Mouse (Mus musculus) CD4-positive helper T cell, adult 2 months (primary cell): ENCODE measurements around the gene Arid2.
"Not testable (repeated sequence)": the region's sequence is repeated elsewhere in the genome, so short reads cannot be mapped to it uniquely, and the experiment has no call there.

Experiments used
- DNase-seq: peaks from one replicate; pipeline ENCODE4 v3.0.0-alpha.2; 2012; ENCODE audit warnings: low read depth, missing footprints, low spot score

Gene Arid2

DNA sequence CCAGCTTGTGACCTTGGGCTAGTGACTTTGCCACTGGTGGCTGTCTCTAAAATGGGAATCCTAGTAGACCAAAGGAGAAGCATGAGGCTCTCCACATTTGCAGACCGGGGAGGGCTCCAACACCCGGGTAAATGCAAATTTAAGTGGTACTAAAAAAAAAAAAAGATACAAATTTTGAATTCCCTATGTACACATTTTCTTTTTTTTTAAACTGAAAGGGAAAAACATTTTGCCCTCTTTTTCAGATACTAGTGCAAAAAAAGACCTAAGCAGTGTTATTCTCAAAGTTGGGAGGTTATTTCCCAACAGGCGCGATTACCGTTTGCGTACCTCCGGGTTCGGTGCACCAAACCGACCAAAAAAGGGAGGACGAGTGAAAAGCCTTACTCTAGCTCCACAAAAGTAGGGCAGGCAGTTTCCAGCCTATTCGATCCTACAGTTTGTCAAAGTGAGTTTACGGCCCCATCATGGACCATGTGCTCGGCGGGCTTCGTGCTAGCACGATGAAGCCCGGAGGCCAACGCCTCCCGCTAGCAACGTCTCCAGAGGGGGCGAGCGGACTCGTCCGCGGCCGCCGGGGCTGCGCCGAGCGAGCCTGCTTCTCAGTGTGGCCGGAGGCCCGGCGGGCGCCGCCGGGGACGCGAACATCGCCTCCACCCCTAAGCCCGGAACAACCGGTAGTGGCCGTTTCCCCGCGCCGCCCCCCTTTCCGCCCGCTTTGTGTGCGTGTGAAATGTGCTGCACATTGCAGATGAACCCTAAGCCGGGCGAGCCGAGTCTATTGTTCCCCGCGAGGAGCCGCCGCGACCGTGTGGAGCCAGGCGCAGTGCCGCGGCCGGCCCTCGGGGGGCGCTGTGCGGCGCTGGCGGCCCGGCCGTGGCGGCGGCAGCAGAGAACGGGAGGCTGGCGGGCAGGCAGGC lies 1.0 kb upstream of the Arid2 start:
- peak; percentile 92 for DNase-seq

DNA sequence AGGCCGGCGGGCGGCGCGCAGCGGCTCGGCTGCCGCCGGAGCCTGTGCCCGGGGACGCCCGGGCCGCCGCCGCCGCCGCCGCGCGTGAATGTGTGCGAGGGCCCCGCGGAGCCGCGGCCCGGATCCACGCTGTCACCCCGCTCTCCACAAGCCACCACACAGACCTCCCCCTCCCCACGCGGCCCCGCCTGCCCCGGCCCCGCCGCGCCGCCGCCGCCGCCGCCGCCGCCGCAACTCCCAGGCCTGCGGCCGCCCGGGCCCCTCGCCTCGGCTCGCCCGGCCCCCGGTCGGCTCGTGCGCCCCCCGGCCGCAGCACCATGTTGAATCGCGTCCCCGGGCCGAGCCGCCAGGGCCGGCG lies 404 bp upstream of the Arid2 start:
- no peak for DNase-seq

DNA sequence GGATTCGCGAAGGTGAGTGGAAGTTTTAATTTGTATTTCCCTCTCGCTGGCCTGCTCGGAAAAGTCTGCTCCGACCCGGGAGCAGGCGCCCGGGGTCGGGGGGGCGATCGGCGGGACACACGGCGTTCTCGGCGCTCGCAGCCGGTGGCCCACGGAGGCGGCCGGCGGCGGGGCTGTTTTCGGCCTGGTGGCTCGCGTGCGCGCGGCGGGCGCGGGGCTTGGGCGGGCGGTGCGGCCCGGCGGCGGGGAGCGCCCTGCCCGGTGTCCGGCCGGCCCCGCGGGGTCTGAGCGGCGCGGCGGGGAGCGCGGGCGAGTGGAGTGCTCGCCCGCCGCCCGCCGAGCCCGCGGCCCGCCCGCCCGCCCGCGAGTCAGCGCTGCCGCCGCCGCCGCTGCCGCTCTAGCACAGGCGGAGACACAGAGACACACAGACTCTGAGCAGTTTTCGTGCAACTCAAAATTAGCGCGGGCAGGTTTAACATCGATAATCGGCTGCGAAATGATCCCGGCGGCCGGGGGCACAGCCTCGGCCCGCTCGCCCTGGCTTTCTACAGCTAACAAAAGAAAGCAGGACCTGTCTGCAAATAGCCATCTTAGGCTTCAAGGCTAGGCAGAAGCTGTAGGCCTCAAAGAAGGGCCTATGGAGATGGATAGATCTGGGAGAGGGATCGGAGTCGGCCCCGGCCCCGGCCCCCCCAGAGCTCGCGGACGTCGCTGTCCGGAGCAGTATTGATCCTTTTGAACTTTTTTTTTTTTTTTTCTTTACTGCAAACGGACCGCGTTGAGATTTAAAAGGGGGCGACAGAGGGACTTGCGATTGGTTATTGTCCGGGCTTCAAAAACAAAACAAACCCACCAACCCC lies 888 bp downstream of the Arid2 start:
- peak; percentile 66 for DNase-seq

DNA sequence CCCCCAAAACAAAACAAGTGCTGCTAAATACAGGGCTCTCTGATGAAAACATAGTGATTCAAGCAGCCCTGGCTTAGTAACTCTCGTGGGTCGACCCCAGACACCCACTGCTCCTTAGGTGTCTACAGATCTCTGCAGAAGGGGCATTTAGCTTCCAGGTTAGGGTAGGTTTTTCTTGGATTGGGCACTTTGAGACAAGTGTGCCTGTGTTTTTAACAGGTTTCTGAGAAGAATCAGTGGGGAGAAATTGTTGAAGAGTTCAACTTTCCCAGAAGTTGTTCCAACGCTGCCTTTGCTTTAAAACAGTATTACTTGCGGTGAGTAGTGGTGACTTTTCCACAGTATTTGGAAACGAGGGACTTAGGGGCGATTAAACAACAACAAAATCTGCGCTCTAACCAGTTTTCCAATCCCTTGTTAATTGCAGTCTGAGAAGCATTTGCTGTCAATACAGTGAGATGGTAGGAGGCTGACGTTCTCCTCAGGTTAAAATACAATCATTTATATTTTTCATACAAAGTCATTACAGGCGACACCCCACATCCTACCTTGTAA lies 1.6 kb downstream of the Arid2 start:
- peak; percentile 10 for DNase-seq

DNA sequence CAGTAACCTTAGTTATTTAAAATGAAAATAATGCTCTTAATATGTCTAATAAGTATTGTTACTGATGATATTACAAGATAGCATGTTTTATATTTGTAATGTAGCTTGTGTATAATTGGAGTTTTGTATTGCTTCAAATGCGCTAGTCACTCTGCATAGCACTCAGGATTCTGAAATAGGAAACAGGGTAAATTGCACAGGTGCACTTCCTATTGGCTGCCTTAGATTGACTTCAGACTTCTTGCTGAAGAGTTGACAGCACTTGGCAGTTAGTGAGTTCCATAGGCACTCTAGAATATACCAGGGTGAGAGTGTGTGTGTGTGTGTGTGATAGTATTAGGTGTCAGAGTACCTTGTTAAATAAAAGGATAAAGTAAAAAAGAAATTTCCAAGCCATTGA lies 2.7 kb downstream of the Arid2 start:
- DNase-seq, result no peak

DNA sequence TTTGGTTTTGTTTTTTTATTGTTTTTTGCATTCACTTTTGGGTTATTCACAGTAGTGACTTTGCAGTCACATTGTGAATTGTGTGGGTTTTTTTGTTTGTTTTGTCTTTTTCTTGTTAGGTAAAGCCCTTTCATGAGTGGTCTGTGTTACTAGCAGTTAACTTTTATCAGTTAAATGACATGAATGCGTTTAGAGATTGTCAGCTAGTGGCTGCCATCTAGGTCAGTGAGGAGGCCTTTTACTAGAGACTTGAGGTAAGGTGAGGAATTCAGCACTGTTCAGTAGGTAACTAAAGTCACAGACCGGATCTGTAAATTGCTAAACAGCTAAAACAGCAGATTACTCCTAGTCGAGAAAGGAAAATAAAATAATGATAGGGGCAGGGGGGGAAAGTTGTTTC lies 6.1 kb downstream of the Arid2 start:
- DNase-seq, result no peak

DNA sequence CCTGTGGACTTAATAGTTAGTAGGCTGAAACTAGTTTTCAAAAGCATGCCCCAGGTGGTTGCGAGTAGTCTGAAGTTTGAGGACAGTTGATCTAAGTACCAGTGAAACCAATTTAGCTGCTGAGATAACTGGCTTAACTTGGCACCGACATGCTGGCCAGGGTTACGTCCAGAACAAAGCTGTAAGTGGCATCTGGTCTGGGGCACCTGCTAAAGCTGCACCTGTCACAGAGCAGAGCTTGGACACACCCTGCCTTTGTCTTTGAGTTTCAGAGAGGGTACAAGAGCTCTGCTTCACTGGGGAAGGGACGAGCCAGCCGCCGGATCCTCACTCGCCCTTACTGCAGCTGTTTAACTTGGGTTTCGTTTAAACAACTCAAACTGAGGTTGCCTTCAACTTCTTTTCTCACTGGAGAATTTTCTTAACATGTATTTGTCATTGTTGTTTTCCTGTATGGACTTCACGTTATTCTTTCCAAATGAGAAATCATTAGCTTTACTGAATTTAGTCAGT lies 9.8 kb downstream of the Arid2 start:
- DNase-seq, result peak; percentile 7

DNA sequence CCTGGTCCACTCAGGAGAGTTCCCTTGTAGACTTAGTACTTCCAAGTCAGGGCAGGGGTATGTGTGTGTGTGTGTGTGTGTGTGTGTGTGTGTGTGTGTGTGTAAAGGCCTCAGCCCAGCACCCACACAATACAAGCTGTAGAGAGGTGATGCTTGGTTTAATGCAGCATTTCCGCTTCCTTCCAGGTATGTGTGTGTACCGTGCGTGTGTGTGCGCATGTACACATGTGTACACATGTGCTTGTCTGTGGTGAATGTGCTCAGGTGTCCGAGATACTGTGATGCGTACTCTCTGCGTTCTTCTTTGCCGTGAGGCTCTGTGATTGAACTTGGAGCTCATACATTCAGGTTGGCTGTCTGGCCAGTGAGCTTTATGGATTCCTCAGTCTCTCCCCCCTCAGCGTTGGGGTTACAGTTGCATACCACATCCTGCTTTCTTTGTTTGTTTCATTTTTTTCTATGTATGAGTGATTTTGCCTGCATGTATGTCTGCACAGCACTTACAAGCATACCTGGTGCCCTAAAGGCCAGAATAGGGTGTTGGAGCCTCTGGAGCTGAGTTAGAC lies 10.4 kb downstream of the Arid2 start:
- peak; percentile 75 for DNase-seq

DNA sequence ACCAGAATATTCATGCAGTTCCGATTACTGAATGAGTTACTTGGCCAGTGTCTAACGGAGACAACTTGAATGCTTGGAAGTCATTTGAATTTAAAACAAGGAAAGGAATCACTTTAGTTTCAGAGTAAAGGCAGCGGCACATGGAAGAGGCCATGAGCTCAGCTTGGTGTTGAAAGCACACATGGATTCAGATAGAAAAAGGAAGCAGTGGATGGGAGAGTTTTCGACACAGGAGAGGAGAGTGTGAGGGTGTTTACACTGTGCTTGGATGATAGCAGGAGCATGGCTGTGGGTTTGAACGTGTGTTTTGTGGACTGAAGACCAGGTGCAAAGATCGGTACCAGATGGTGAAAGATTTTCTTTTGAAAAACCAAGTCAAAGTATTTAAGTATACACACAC lies 22.0 kb downstream of the Arid2 start:
- DNase-seq, result no peak

DNA sequence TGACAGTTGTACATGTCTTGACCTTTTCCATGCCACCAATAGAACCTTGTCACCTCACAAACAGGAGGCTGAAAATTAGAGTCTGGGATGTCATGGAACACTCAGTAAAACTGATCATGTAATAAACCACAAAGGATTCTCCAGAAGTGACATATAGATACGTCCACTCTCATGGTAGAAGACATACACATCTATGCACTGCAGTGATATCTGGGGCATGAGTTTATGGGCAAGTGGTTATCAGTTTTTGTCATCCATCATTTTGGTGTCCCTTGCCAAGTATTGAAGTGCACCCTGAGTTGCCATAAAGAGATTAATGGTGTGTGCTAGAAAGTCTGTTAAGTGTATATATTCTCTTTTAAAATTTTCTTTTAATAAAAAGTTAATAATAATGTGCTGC lies 25.6 kb downstream of the Arid2 start:
- no peak for DNase-seq

DNA sequence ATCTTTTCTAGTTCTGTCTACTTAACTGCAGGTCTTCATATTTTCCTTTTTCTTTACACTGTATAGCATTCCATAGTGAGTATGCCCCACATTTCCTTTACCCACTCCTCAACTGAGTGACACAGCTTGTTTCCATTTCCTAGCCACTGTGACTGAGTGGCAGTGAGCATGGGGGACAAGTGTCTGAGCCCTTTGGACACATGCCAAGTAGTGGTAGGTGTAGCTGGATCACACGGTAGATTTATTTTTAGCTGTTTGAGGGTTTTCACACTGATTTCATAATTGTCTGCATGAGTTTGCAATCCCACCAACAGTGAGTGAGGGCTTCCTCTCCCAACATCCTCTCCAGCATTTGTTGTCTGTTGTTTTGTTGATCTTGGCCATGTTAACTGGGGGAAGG lies 28.3 kb downstream of the Arid2 start:
- no peak for DNase-seq

DNA sequence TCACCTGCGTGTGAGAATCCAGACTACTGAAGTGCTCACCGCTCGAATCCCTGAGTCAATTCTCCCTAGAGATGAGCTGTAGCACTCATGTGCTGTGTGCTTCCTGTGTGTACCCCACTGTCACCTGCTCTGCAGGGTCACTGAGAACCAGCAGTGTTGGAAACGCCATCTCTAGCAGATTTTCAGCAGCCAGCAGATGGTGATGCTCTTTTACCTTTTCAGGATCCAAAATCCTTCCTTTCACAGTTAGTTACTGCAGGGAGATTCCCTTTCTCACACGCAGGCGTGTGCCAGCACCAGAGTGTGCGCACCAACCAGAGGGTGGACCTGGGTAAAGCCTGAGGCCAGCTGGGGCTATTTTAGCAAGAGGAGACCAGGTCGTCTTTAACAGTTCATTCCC lies 32.0 kb downstream of the Arid2 start:
- DNase-seq, result no peak

DNA sequence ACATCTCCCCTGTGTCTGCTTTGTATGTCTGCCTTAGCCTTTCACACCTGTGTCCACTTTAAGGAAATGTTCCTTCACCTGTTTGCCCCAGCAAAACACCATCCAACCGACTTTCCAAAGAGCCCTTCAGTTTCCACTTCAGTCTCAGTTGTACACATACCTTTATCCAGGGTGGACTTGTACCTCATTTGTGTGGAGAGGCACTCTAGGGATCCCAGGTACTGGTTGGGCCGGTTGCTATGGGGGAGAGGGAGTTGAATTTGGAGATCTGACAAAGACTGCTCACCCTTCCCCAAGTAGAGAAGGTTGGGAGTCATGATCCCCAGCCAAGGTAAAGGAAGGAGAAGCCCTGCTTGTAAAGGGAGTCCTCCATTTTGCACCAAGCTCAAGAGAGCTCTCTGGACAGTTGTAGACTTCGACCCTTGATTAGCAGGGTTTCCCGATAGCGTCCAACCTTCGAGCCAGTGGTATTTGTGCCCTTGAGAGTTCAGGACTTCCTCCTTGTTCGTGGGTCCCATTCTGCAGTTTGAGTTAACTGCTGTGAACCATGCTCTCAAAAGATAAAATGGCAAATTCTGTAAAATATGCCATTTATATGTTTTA lies 38.5 kb downstream of the Arid2 start:
- no peak for DNase-seq

DNA sequence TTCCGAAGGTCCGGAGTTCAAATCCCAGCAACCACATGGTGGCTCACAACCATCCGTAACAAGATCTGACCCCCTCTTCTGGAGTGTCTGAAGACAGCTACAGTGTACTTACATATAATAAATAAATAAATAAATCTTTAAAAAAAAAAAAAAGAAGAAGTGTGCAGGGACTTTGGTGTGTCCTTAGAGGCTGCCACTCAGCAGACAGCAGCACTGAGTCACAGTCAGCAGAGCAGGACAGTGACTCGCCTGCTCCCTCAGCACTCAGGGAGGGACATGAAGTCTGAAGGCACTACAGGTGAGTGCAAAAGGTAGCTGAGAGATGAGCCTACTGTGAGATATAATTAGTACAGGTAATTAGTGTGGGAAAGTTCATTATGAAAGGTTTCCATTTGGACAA lies 41.4 kb downstream of the Arid2 start:
- DNase-seq, result not testable (repeated sequence)

DNA sequence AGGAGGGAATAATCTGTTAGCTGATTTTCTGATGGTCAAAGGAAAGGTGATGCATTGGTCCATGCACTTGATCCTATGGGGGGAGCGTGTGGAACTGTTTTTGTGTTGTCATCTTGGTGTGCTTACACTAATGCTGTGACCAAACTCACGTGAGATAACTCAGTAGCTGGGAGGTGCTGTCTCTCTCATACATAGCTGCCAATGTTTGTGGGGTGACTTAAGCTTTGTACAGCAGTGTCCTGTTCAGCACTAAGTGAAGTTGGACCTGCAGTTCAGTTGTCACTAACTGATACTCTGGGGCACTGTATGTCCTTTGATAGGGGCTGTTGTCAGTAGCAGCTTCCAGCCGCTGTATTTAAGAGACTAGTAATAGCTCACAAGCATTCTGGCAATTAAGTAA lies 43.2 kb downstream of the Arid2 start:
- DNase-seq, result no peak

DNA sequence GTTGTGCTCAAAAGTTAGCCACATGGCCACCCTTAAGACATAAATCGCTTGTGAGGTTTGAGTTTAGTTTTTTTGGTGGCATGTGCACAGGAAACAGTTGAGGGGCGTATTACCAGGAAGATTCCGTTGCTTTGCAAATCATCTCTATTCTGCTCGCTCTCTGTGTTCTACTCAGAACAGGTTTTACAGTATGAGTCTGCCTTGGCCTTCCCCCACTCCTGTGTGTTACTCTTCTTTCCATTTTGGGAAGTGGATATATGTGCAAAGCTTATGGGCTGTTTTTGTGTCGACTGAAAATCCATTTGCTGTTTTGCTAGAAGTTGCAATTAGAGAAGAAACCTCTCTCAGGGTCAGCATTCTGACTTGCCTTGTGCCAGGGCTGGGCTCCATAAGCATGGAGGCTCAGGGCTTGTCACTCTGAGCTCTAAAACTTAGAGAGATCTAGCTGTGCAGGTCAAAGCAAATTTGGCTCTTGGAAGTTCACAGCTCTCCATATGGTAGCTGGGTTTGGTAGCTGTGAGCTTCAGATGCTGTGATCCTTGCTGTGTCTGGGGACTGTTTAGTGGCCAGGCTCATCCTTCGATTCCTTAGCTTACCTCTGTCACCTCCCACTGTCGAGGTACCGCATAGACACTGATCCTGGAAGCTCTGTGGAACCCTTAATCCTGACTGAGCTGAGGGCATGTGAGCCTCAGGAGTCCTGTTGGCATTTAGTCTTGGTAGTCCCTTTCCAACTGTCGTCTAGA lies 45.3 kb downstream of the Arid2 start:
- DNase-seq, result peak; percentile 23

DNA sequence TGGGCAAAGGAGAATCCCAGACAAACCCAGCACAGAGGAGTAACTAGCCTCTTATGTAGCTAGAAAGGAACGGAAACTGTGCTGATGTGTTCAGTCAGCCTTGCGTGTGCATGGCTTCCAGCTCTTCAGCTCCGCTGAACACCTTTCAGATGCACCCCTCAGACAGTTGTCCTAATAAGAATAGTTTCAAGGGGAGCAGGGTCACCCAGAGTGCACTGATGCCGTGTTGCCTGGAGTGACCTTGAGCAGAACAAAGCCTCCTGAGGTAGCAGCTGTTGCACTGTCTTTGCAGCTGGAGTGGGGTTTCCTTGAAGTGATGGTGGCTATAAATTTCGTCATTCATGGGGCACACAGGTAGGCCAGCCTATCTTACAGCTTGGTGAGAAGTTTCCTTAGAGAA lies 46.0 kb downstream of the Arid2 start:
- no peak for DNase-seq

DNA sequence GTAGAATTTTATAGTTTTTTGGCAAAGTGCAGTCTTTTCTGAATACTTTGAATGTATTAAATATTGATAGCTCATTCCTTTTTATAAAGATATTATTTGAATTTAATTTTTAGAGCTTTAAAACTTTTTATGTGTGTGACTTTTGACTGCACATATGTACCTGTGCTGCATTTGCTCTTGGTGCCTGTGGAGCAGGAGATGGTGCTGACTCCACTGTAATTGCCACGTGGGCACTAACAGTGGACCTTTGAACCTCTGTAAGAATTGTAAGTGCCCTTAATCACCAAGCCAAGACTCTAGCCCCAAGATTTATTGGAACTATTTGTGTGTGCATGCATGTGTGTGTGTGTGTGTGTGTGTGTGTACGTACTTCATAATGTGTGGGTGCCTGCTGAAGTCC lies 53.6 kb downstream of the Arid2 start:
- DNase-seq, result no peak

DNA sequence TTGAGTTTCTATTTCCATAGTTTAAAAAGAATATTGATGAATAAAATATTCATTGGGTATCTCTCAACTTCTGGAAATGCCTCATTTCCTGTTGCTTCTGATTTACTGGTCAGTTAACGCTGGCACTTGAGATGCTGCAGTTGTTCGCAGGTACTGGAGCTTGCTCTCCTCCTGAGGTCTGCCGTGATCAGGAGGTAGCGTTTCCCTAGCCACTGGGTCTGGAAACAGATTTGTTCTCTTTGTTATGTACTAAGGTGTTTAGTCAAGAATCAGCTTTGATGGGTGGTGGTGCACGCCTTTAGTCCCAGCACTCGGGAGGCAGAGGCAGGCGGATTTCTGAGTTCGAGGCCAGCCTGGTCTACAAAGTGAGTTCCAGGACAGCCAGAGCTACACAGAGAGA lies 54.8 kb downstream of the Arid2 start:
- no peak for DNase-seq

DNA sequence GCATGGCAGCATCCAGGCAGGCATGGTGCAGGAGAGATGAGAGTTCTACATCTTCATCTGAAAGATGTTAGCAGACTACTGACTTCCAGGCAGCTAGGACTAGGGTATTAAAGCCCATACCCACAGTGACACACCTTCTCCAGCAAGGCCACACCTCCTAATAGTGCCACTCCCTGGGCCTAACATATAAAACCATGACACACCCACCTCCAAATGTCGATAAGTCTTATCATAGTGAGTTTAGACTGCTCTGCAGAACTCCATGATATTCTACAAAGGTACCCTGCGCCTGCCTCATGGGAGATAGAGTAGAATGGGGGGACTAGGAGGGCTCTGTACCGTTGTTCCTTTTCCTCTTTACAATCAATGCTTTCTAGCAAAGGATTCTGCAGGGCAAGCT lies 55.6 kb downstream of the Arid2 start:
- DNase-seq, result no peak
